Mouse (Mus musculus): ENCODE measurements around the gene Cep164.

DNA sequence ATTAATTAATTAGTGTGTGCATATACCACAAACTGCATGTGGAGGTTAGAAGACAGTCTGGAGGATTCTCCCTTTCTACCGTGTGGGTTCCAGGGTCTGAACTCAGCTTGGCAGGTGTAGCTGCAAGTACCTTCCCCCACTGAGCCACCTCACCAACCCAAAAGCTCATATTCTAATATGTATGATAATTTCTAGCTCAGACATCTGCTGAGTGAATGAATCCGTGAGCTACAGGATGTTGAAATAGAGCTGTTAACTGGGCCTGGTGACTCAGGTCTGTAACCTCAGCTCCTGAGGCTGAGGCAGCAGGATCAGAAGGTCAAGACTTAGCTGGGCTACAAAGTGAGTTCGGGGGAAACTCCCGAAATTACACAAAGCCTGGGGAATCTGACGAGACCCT is 14.5 kb upstream of the Cep164 start:
- TF ChIP-seq CTCF (IDR thresholded peaks at IDR 0.05; ENCODE audit: low read depth, low read length) (no peak), POLR2A (IDR thresholded peaks at IDR 0.05; ENCODE audit: borderline replicate concordance, low read depth, low read length) (no peak)

All from bone marrow macrophage, adult 2 months (primary cell).